Mouse (Mus musculus) frontal cortex, postnatal 36 days (tissue): Measurements from ENCODE around the gene Zfand3.
A peak's percentile ranks its signal among the peaks of the same experiment; 100 is the strongest.

Experiments used
- DNase-seq, 2 experiments: peaks; one replicate each; pipeline ENCODE4 v3.0.0; 2022; ENCODE audit warnings: low spot score in 2 of 2

Gene Zfand3

DNA sequence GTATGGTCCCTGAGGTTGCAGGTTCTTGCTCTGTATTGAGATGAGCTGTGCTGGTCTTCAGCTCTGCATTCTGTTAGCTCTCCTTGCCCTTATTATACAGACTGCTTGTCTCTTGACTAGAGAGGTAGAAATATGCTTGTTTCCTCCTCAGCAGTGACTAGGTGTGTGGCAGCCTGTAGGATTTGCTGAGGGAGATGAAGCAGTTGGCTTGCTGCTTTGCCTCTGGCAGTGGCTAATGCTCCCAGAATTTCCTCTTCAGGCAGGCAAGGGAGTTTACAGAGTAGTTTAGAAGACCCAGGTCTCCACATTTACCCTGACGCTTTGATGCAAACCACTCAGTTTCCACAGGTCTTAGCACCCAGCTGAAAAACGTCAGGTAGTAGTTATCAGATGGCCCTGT is 189.1 kb downstream of the Zfand3 start:
- DNase-seq: peak; percentile 2 to 7

DNA sequence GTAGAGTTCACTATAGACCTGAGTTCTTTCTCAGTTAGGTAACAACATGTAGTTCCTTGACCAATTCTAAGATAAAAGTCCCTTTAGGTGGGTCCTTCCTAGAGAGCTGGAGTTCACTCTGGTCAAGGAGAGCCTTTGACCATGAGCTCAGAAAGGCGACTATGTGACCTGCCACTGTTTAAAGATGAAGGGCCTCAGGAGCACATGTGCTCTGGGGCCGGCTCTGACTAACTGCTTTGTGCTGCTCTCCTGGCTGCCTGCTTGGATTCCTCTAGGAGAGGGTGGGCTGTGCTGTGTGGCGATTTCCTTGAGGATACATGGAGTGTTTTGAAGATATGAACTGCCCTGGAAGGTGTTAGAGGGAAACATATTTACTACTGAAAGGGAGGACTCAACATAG is 189.6 kb downstream of the Zfand3 start:
- DNase-seq: peak in 1 of 2 experiments; percentile 3

DNA sequence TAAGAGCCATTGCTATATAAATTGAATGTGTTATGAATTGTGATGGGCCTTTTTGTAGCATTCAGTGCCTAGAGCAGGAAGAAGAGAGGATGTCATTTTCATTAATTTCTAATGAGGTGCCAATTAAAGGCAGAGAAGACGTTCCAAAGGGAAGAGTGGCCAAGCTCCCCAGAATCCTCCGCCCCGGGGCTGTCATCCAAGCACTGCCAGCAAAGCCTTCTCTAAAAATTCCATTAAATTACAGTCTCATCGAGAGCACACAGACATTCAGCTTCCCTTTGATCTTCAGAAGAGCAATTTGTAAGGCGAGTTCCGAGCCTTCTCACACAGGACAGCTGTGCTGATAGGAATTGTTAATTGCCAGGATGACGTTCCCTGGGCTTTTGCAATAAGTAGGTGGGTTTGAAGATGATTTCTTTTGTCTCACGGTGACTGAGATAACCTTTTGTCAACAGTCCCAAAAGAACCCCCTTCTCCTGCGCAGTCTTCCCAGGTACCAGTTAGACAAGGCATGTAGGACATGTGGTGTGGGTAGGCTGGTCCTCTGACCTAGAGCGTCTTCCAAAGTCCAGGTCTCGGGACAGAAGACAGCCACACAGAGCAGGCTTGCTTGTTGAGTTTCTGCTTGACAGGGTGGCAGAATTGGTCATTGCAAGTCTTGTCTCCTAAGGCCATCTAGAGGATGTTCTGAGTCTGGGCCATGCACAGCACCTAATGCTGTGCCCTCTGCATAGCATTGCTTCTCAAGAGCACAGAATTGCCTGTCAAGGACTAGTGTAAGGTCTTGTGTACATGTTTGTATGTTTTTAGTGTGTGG is 190.3 kb downstream of the Zfand3 start:
- peak in 1 of 2 experiments; percentile 17 for DNase-seq

DNA sequence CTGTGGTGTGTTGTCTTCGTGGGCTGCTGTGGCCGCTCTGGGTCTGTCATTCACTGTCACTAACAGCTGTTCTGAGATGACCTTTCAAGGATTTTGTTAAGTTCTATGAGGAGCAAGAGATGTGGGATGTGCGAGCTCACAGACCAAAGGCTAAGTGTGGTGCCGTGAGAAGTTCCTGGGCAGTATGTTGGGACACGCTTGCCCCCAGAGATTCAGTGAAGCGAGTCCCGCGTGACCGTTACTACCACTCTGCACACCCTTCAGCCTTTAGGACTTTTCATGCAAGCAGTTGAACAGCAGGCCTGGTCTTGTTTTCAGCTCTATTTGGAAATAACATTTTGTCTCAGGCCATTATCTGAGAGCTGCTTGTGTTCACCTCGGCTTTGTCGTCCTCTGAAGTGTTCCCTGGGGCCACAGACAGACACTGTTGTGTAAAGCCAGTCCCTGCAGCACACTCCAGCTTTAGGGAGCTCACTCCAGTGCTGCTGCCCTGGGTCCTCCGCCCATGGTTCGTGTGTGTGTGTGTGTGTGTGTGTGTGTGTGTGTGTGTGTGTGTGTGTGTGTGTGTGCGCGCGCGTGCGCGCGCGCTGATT is 191.2 kb downstream of the Zfand3 start:
- DNase-seq: no peak

DNA sequence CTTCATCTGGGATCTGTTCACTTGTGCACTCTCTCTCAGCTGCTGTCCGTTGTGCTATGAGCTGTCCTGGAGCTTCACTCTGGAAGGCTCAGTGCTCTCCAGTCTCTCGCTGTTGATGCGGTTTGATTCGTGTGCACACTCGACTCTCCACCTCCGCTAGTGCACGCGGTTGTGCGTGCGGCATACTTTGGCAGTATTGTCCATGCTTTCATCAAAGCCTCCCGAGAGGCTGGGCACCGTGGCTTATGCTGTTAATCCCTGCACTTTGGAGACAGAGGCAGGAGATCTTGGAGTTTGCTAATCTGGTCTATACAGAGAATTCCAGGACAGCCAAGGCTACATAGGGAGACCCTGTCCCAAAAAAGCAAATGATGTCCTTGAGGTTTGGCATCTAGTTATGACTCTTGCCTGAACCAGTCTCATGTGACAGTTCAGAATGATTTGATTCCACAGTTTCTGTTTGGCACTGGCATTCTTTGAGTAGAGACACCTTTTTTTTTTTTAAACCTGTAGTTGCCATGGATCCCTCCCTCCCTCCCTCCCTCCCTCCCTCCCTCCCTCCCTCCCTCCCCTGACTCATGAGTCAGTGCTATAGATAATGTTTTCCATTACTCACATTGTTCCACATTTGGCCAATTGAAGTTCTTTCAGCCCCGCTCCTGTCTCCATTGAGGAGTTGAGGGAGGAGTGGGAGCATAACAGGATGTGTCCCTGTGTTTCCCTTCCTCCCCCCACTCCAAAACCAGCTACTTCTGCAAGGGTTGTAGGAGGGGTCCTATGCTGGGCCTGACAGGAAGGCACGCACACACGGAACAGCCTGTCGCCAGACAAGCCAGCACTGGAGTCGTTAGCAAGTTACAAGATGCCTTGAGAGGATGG is 192.1 kb downstream of the Zfand3 start:
- DNase-seq: peak in 1 of 2 experiments; percentile 24

DNA sequence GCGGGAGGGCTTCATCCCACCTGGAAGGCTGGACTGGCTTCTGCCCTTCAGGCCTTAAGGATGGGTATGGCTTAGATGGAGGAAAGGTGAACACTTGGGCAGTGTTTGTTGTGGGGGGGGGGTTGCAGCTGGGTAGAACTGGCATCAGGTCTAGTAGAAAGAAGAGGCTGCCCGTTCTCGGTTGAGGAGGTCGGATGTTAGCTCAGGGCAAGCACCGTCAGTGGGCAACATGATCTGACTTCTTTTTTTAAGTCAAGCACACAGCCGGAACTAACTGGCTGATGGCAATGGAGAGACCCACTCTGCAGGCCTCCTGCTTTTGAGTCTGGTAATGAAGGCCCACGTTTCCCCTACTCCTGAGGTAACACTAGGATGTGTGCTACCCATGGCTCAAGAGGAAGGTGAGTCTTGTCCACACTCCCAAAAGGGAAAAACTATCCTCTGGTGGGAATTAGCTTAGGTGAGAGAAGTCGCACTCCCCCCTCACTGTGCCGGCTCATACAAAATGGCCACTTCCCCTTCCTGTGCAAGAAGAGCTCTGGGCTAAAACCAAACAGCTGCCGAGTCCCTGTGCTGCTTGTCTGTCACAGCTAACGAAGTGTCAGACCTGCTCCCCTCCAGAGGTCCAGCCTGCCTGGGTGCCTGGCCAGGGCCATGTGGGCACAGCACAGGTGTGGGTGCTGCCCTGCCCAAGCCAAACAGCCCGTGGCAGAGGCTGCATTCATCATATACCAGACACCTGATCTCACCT is 192.9 kb downstream of the Zfand3 start:
- no peak for DNase-seq

DNA sequence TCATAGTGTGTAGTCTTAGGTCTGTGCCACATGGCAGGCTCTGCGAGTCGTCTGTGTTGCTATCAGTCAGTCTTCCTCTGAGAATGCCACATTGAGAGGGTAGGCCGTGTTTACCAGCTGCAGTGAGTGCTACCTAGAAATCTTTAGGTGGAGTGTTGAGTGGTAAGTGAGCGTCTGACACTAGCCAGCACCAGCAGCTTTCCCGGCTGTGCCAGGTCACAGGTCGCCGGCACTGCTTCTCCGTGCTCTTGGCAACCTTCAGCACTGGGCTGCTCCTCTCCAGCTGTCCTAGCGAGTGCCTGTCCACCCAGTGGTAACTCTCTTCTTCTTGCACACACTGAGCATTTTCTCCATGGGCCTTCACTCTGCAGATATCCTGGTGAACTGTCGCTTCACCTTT is 193.9 kb downstream of the Zfand3 start:
- DNase-seq: no peak

DNA sequence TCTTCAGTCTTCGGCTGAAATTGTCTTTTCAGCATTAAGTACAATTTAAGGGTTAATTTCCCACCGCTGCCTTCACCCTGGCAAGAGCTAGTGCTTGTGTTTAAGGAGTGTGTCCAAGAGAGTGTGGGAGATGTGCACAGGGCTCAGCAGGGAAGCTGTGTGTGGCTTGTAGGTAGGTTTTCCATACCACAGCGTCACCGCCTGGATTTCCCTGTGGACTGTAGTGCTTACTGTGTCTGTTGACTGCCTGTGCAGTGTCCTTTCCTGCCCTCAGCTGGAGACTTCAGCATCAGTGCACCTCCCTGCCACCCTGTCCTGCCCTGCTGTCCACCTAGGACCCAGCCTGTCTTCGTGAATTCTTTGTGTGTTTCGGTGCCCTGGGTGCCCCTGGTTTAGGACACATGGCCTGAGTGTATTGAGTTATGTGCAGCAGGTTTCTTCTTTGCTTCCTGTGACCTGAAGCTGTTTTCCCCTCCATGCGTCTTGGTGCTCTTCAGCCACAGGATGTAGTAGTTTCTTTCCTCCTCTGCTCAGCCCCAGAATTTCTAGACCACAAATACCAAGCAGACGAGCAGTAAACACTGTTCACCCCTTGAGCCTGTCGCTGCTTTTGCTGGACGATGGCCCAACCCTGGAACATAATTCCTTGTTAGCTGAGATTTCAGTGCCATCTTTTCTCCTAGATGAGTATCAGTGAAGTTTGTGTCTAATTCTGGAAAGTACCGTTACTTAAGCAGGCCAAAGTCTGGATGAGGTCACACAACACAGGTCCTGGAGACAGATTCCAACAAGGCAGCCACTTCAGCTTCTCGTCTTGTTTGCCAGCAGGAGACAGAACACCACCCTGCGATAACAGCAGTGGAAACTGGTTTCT is 195.1 kb downstream of the Zfand3 start:
- DNase-seq: no peak

DNA sequence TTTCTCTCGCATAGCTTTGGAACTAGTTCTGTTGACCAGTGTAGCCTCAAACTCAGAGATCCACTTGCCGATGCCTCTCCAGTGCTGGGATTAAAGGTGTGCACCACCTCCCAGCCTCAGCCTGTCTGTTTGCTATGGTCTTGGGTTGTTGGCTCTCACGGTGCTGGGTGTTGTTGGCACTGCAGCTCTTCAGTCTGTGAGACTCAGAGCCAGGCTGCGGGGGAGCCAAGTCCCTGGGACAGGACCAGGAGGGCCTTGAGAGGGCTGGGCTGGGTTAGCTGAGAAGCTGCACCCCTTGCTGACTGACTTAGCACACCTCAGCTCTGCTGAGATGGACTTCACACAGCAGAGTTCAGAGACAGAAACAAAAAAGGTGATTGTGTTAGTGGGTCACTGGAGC is 195.8 kb downstream of the Zfand3 start:
- DNase-seq: no peak

DNA sequence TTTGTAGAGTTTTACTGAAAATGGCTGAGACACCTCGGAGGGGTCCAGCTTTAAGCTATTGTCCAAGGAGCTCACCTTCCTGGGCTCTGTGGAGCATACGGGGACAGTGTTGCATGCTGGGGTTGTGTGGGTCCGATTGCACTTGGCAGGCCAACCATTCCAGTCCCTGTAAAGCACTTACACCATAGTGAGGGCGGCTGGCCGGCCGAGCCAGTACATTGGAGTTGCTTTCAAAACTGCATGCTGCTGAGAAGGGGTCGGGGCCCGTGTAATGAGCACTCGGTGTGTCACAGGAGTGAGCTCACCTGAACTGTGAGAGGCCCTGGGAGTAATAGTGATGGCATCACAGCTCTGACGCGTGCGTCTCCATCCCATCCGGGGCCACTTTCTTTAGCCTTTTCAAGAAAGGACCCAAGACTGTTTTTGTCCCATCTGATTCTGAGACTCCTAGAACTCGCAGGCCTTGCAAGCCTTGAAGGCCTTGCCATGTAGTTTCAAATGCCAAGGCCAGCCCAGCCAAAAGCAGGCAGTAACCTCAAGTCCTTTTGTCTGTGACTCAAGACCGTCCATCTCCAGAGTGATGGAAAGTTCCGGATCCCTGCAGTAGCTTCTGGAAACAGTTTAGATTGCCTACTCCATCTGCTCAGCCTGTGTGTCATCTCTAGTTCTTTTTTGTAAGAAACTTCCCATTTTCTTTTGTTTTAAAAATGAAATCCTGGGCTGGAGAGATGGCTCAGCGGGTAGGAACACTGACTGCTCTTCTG is 200.7 kb downstream of the Zfand3 start:
- DNase-seq: no peak

DNA sequence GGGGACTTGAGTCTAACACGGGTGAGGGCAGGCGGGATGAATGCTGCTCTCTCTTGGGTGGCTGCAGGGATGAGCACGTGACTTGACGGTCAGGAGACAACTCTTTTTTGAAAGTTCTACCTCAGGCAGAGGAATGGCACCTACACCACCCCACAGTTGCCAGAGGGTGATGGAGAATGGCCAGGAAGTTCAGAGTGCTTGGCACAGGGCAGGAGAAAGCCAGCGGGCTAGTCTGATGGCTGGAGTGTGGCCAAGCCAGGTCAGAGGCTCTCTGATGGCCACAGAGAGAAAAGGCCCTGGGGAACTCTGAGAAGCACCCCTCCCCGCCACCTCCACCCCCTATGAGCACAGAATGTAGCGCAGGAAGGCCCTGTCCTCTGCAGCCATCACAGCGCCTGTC is 205.7 kb downstream of the Zfand3 start:
- no peak for DNase-seq

DNA sequence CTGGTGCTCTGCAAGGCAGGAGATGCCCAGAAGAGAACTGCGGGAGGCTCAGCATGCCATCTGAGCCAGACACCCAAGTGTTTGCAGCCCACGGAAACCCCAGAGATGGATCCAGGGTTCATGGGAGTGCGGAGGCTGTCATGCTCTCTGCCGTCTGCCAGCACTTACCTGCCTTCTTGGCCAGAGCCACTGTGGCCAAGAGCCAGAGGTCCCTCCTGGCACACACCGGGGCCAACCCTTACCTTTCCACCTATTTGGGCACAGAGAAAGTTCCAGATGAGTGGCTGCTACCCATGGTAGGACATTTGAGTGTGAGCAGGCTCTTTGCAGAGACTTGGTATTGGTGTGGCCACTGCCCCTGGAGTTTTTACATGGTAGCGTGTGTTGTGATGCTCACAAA is 206.4 kb downstream of the Zfand3 start:
- DNase-seq: no peak

DNA sequence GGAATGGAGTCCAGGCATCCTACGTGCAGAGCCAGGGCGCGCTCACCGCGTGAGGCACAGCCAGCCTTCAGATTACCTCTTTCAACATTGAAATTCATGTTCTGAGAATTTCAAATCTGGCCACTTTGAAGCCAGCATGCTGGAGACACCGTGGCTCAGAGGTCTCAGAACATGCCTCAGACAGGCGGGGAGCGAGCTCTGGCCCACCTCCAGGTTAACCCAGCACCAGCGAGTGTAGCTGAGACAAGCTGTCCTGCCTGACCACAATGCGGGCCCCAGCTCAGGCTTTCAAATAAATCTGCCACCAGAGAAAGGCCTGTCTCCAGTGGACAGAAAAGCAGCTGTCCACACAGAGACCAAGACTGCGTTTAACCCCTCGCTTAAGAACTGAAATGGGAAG is 208.1 kb downstream of the Zfand3 start:
- DNase-seq: no peak

DNA sequence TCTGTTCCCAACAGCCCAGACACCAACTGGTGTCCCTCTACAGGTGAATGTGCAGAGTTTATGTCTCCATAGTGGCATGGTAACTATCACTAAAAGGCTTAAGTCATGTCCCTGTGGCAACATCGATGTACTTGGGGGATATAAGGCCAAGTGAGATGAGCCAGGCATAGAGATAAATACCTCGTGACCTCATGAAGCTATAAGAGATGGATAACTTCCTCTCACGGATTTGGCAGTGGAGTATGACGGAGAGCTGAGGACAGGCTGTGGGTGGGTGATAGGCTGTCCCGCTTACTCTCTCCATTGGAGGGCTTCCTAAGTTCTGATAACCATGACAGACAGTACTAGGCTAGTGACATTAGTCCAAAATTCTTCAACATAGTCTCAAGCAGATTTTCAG is 208.8 kb downstream of the Zfand3 start:
- no peak for DNase-seq

DNA sequence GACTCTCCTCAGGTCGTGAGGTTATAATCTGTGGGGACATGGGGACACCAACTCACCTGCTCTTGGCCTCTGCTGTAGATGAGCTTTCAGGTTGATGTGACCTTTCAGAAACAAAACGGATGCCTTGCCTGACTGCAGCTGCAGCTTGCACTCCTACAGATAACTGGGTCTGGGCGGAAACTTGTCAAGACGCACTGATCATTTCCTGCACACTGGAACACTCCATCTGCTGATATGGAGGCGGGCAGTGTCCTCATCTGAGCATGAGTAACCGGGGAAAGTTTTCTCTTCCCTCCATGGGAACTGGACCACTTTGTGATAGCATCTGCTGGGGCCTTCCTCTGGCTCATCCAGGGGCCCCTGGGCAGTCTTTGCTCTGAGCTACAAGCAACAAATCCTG is 209.9 kb downstream of the Zfand3 start:
- peak; percentile 69 to 75 for DNase-seq

DNA sequence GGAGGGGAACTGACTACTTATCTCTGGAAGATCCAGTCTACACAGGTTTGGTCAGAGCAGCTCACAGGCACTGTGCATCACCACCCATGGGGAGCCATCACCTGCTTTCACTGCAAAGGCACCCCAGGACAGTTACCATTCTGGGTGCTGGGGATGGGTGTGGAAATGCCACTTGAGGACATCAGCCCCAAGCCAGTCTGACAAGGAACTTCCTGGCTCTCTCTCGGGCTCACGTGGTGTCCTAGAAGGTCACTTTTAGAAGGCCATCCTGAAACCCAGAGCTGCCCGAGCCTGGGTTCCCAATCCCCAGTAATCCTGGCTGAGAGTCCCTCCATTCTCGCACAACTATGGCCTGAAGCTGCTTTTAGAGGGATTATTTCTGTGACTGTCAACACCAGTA is 211.2 kb downstream of the Zfand3 start:
- no peak for DNase-seq

DNA sequence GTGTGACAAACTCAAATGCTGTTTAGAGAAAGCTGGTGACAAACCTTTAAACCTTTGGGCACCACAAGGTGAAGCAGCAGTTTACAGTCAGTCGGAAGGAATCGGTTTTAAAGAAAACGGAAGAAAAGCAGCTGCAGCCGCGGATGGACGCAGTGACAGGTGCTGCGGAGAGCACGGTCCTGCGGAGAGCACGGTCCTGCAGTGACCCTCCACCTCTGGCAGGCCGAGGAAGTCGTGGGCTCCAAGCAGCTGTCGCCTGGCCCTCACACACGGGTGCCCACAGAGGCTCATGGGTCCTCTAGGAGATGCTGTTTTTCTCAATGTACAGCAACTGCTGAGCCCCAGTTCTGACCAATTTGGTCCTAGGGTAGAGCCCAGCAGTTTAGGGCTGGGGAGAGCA is 217.1 kb downstream of the Zfand3 start:
- no peak for DNase-seq

DNA sequence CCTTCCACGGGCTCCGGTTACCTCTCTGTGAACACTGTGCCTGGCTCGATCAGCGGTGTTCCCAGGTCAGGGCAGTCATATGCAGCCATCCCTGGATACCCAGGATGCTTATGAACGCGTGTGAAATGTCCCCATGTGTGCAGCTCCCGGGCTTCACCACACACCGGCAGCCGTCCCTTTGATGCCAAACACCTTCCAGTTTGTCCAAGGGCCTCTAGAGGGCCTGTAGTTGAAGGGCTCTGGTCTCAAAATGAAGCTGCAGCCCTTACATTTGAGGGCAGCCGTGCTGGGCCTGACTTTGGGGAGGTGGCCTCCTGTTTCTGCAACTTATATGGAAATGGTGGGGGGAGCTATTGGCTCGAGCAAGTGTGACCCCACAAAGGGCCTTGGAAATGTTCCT is 217.8 kb downstream of the Zfand3 start:
- no peak for DNase-seq

DNA sequence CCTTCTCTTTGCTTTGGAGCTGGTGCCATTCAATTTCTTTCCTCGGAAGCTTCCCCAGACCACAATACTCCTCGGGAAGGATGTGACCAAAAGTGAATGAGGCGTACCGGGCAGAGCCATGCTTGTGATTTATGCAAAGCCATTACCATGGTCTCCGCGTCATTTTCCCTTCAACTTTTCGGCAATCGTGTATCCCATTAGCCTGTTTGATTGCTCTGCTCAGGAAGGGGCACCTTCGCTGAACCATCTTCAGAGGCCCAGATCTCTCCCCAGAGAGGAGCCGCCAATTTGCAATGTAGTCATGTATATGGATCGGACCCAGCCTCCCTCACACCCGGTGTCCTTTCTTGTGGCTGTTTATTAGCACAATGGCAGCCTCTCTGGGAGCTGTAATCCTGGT is 218.3 kb downstream of the Zfand3 start:
- no peak for DNase-seq
